ENCODE assay signal across 18 mouse cellular contexts in genomic region chr5:125275315-125275714, GRCm38 (mm10).
DNase-seq lines count a peak whose midpoint lies in the region; ATAC-seq and TF ChIP-seq lines count a peak whose summit lies in the region.
"Had no signal": no experiment of that assay in that cellular context is flagged by ENCODE, and none has a peak within 500 bp of the region (broad histone marks: within the 10 kb centered on the region; RNA-seq: fewer than 3 reads in every experiment).

No protein-coding gene starts in this region.

- no peaks in the 10 kb centered on the region for H3K36me3 ChIP-seq in intestine, embryonic 16.5 days (ENCODE audit: control insufficient read depth, insufficient read depth, low read length)
- H3K36me3 ChIP-seq in intestine, postnatal 0 days (ENCODE audit: control insufficient read depth, insufficient read depth): no peaks in the 10 kb centered on the region
- H3K36me3 ChIP-seq in limb, embryonic 10.5 days: peaks cover 8% of the 10 kb centered on the region
- H3K36me3 ChIP-seq: limb, embryonic 15.5 days; lung, embryonic 15.5 days had no signal

- no peak for ATAC-seq in intestine, embryonic 16.5 days
- ATAC-seq in intestine, postnatal 0 days: no peak
- ATAC-seq: CD4-positive, CD25-positive, alpha-beta regulatory T cell, adult 4 months; midbrain, embryonic 16.5 days had no signal

- H3K9ac ChIP-seq in intestine, embryonic 16.5 days (ENCODE audit: low read depth, low read length): 0 out of 2 replicates have a peak overlapping the region, but pooled peaks have one; percentile 6
- H3K9ac ChIP-seq in intestine, postnatal 0 days (ENCODE audit: low read depth, low read length): no peak overlapping the region
- H3K9ac ChIP-seq: embryonic facial prominence, embryonic 12.5 days; limb, embryonic 15.5 days; lung, embryonic 15.5 days had no signal

- H3K4me2 ChIP-seq in intestine, embryonic 16.5 days (ENCODE audit: low read depth, low read length): no peak overlapping the region
- H3K4me2 ChIP-seq in intestine, postnatal 0 days (replicated peaks; ENCODE audit: low read depth): no peak overlapping the region
- H3K4me2 ChIP-seq: embryonic facial prominence, embryonic 12.5 days; limb, embryonic 15.5 days; lung, embryonic 15.5 days had no signal

- DNase-seq in adrenal gland, adult 2 months: peak; percentile 60
- no peak for DNase-seq in adrenal gland, postnatal 25 days
- DNase-seq in heart, adult 11 months: peak; percentile 90
- DNase-seq in heart, postnatal 4 days: no peak
- DNase-seq in limb, embryonic 10.5 days (ENCODE audit: low spot score): no peak
- DNase-seq in testis, postnatal 10 days (ENCODE audit: low spot score): no peak
- DNase-seq: gastrocnemius, postnatal 10 days; kidney, adult 9 months; kidney, postnatal 36 days; right cerebral cortex, adult 18-20 months; thymus, adult 18-20 months had no signal

- no peak overlapping the region for H3K4me3 ChIP-seq in intestine, embryonic 16.5 days (ENCODE audit: low read length)
- no peak overlapping the region for H3K4me3 ChIP-seq in intestine, postnatal 0 days (ENCODE audit: low read depth, low read length)
- no peak overlapping the region for H3K4me3 ChIP-seq in limb, embryonic 10.5 days
- H3K4me3 ChIP-seq: embryonic facial prominence, embryonic 12.5 days; limb, embryonic 15.5 days; lung, embryonic 15.5 days had no signal

- no peaks in the 10 kb centered on the region; the same call in 1 of the 2 replicates for H3K4me1 ChIP-seq in intestine, embryonic 16.5 days (ENCODE audit: control insufficient read depth, insufficient read depth, low read length)
- H3K4me1 ChIP-seq in intestine, postnatal 0 days (replicated peaks; ENCODE audit: control insufficient read depth, insufficient read depth, low read length): no peaks in the 10 kb centered on the region
- H3K4me1 ChIP-seq in limb, embryonic 10.5 days: peaks cover 29% of the 10 kb centered on the region

- no peak for TF ChIP-seq CTCF in intestine, postnatal 0 days (IDR thresholded peaks at IDR 0.05; ENCODE audit: low read depth)

- WGBS in intestine, embryonic 16.5 days: 64% methylated on average over 8 of the region's 8 CpGs
- 67% methylated on average over 8 of the region's 8 CpGs for WGBS in intestine, postnatal 0 days
- 80% methylated on average over 8 of the region's 8 CpGs for WGBS in limb, embryonic 10.5 days

- no peak overlapping the region for H3K27ac ChIP-seq in intestine, embryonic 16.5 days (ENCODE audit: low read length)
- H3K27ac ChIP-seq in intestine, postnatal 0 days (ENCODE audit: low read depth, low read length): no peak overlapping the region
- 0 out of 2 replicates have a peak overlapping the region, but pooled peaks have one; percentile 25 for H3K27ac ChIP-seq in limb, embryonic 10.5 days
- H3K27ac ChIP-seq: embryonic facial prominence, embryonic 12.5 days; limb, embryonic 15.5 days; lung, embryonic 15.5 days had no signal

- H3K9me3 ChIP-seq in intestine, embryonic 16.5 days (ENCODE audit: control insufficient read depth, low read length): no peaks in the 10 kb centered on the region
- H3K9me3 ChIP-seq in intestine, postnatal 0 days (ENCODE audit: control insufficient read depth): no peaks in the 10 kb centered on the region
- H3K9me3 ChIP-seq in limb, embryonic 10.5 days (replicated peaks): no peaks in the 10 kb centered on the region
- H3K9me3 ChIP-seq: embryonic facial prominence, embryonic 12.5 days; limb, embryonic 15.5 days; lung, embryonic 15.5 days had no signal

- H3K27me3 ChIP-seq in intestine, embryonic 16.5 days (replicated peaks; ENCODE audit: control insufficient read depth, insufficient read depth, low read length): no peaks in the 10 kb centered on the region
- peaks cover 3% of the 10 kb centered on the region; the same call in 1 of the 2 replicates for H3K27me3 ChIP-seq in intestine, postnatal 0 days (replicated peaks; ENCODE audit: control insufficient read depth, insufficient read depth, low read length)
- no peaks in the 10 kb centered on the region for H3K27me3 ChIP-seq in limb, embryonic 10.5 days (ENCODE audit: low read depth, poor library complexity, severe bottlenecking)
- H3K27me3 ChIP-seq: embryonic facial prominence, embryonic 12.5 days; limb, embryonic 15.5 days; lung, embryonic 15.5 days had no signal

Comparison
In these comparisons a context has a peak if more than half of its experiments do, and no peak if none do; other contexts are left out.
1. DNase-seq: peak in adrenal gland, adult 2 months (single experiment) and heart, adult 11 months (single experiment); none in adrenal gland, postnatal 25 days (single experiment), heart, postnatal 4 days (single experiment), limb, embryonic 10.5 days (single experiment) and testis, postnatal 10 days (single experiment).